In genomic region chr4:75713960-75714359, GRCm38 (mm10) we compare ENCODE assay signal across 17 mouse cellular contexts.
DNase-seq lines count a peak whose midpoint lies in the region; ATAC-seq and TF ChIP-seq lines count a peak whose summit lies in the region.
"Had no signal": no experiment of that assay in that cellular context is flagged by ENCODE, and none has a peak within 500 bp of the region (broad histone marks: within the 10 kb centered on the region; RNA-seq: fewer than 3 reads in every experiment).

No protein-coding gene starts in this region.

- no peaks in the 10 kb centered on the region for H3K36me3 ChIP-seq in intestine, postnatal 0 days (ENCODE audit: control insufficient read depth, insufficient read depth)
- no peaks in the 10 kb centered on the region for H3K36me3 ChIP-seq in intestine, embryonic 15.5 days
- no peaks in the 10 kb centered on the region for H3K36me3 ChIP-seq in lung, postnatal 0 days (ENCODE audit: insufficient read depth, low read length)
- H3K36me3 ChIP-seq in MEL (ENCODE audit: control insufficient read depth in 1 of 2, insufficient read depth in 2 of 2, low read length in 2 of 2) = no peaks in the 10 kb centered on the region
- no peaks in the 10 kb centered on the region for H3K36me3 ChIP-seq in heart, embryonic 12.5 days
- H3K36me3 ChIP-seq in neural tube, embryonic 15.5 days = no peaks in the 10 kb centered on the region
- H3K36me3 ChIP-seq: hindbrain, embryonic 10.5 days; lung, embryonic 15.5 days; midbrain, embryonic 12.5 days; neural tube, embryonic 12.5 days had no signal

- H3K4me3 ChIP-seq in intestine, postnatal 0 days (ENCODE audit: low read depth, low read length) = no peak overlapping the region
- H3K4me3 ChIP-seq in intestine, embryonic 15.5 days (replicated peaks) = no peak overlapping the region
- H3K4me3 ChIP-seq in lung, postnatal 0 days (ENCODE audit: low read depth, low read length) = no peak overlapping the region
- H3K4me3 ChIP-seq in MEL (ENCODE audit: control insufficient read depth in 1 of 2, insufficient read depth in 1 of 2, low read depth in 2 of 2, low read length in 2 of 2) = no peak overlapping the region
- no peak overlapping the region for H3K4me3 ChIP-seq in heart, embryonic 12.5 days
- no peak overlapping the region for H3K4me3 ChIP-seq in neural tube, embryonic 15.5 days (replicated peaks)
- H3K4me3 ChIP-seq: hindbrain, embryonic 10.5 days; lung, embryonic 15.5 days; midbrain, embryonic 12.5 days; neural tube, embryonic 12.5 days had no signal

- H3K27me3 ChIP-seq in intestine, postnatal 0 days (replicated peaks; ENCODE audit: control insufficient read depth, insufficient read depth, low read length) = no peaks in the 10 kb centered on the region
- no peaks in the 10 kb centered on the region for H3K27me3 ChIP-seq in intestine, embryonic 15.5 days (replicated peaks)
- H3K27me3 ChIP-seq in lung, postnatal 0 days (replicated peaks; ENCODE audit: insufficient read depth, low read length) = no peaks in the 10 kb centered on the region
- no peaks in the 10 kb centered on the region for H3K27me3 ChIP-seq in MEL (ENCODE audit: control insufficient read depth in 1 of 2, insufficient read depth in 2 of 2, low read length in 2 of 2)
- no peaks in the 10 kb centered on the region for H3K27me3 ChIP-seq in heart, embryonic 12.5 days (replicated peaks)
- no peaks in the 10 kb centered on the region for H3K27me3 ChIP-seq in neural tube, embryonic 15.5 days (replicated peaks)
- H3K27me3 ChIP-seq: lung, embryonic 15.5 days; midbrain, embryonic 12.5 days; neural tube, embryonic 12.5 days had no signal

- TF ChIP-seq RAD21 in MEL (IDR thresholded peaks at IDR 0.05; ENCODE audit: low read depth, low read length) = peak; percentile 45

- no peak overlapping the region for H3K27ac ChIP-seq in intestine, postnatal 0 days (ENCODE audit: low read depth, low read length)
- H3K27ac ChIP-seq in intestine, embryonic 15.5 days = no peak overlapping the region
- H3K27ac ChIP-seq in lung, postnatal 0 days (ENCODE audit: low read length) = no peak overlapping the region
- H3K27ac ChIP-seq in MEL (ENCODE audit: control insufficient read depth, low read depth, low read length) = no peak overlapping the region
- H3K27ac ChIP-seq in heart, embryonic 12.5 days (ENCODE audit: poor library complexity, severe bottlenecking) = no peak overlapping the region
- H3K27ac ChIP-seq in neural tube, embryonic 15.5 days (replicated peaks) = no peak overlapping the region
- H3K27ac ChIP-seq: hindbrain, embryonic 10.5 days; lung, embryonic 15.5 days; midbrain, embryonic 12.5 days; neural tube, embryonic 12.5 days had no signal

- ATAC-seq in intestine, postnatal 0 days = no peak
- ATAC-seq in intestine, embryonic 15.5 days = no peak
- ATAC-seq in lung, postnatal 0 days = no peak
- ATAC-seq in megakaryocyte-erythroid progenitor cell, adult 5-6 weeks (replicated peaks; ENCODE audit: low FRiP score, low TSS enrichment, poor library complexity, severe bottlenecking) = peak; percentile 59; the same call in 1 of the 2 replicates
- no peak for ATAC-seq in heart, embryonic 12.5 days (ENCODE audit: insufficient number of reproducible peaks, low FRiP score)
- no peak for ATAC-seq in neural tube, embryonic 15.5 days (ENCODE audit: low FRiP score)

- H3K9ac ChIP-seq in intestine, postnatal 0 days (ENCODE audit: low read depth, low read length) = no peak overlapping the region
- H3K9ac ChIP-seq in intestine, embryonic 15.5 days = no peak overlapping the region
- H3K9ac ChIP-seq in lung, postnatal 0 days (replicated peaks; ENCODE audit: low read depth) = no peak overlapping the region
- H3K9ac ChIP-seq in MEL (ENCODE audit: control insufficient read depth, low read depth, low read length, poor library complexity, severe bottlenecking) = no peak overlapping the region
- no peak overlapping the region for H3K9ac ChIP-seq in heart, embryonic 12.5 days
- H3K9ac ChIP-seq in neural tube, embryonic 15.5 days (replicated peaks) = no peak overlapping the region
- H3K9ac ChIP-seq: lung, embryonic 15.5 days; midbrain, embryonic 12.5 days; neural tube, embryonic 12.5 days had no signal

- TF ChIP-seq CTCF in intestine, postnatal 0 days (IDR thresholded peaks at IDR 0.05; ENCODE audit: low read depth) = peak; percentile 63
- peak; percentile 50 for TF ChIP-seq CTCF in lung, postnatal 0 days (IDR thresholded peaks at IDR 0.05)
- TF ChIP-seq CTCF in MEL (IDR thresholded peaks at IDR 0.05 in 2 of 3, conservative IDR thresholded peaks at IDR 0.05 in 1 of 3; ENCODE audit: control insufficient read depth in 1 of 3, insufficient read depth in 1 of 3, low read depth in 2 of 3, low read length in 3 of 3, poor library complexity in 1 of 3, severe bottlenecking in 1 of 3) = peak; percentile 18 to 62 (median 48); a peak in 4 of 6 replicates

- no peak for TF ChIP-seq EP300 in lung, postnatal 0 days (IDR thresholded peaks at IDR 0.05)
- TF ChIP-seq EP300 in MEL (IDR thresholded peaks at IDR 0.05; ENCODE audit: low read depth in 1 of 2, low read length in 2 of 2) = no peak

- no peak for DNase-seq in lung, postnatal 0 days (ENCODE audit: low spot score)
- DNase-seq in lung, postnatal 10 days = no peak
- peak; percentile 24 for DNase-seq in MEL (ENCODE audit: low read depth, low spot score)
- DNase-seq: adrenal gland, adult 2 months; kidney, postnatal 14 days; retina, postnatal 1 day; thymus, postnatal 36 days had no signal

- 79% methylated on average over 1 of the region's 1 CpGs for whole genome bisulfite sequencing in intestine, postnatal 0 days
- WGBS in intestine, embryonic 15.5 days = 100% methylated on average over 1 of the region's 1 CpGs
- 88% methylated on average over 1 of the region's 1 CpGs for WGBS in lung, postnatal 0 days
- 85% methylated on average over 1 of the region's 1 CpGs for WGBS in heart, embryonic 12.5 days
- 92% methylated on average over 1 of the region's 1 CpGs for WGBS in neural tube, embryonic 15.5 days

- no peaks in the 10 kb centered on the region for H3K9me3 ChIP-seq in intestine, postnatal 0 days (ENCODE audit: control insufficient read depth)
- no peaks in the 10 kb centered on the region for H3K9me3 ChIP-seq in intestine, embryonic 15.5 days
- H3K9me3 ChIP-seq in lung, postnatal 0 days (ENCODE audit: low read length) = no peaks in the 10 kb centered on the region
- H3K9me3 ChIP-seq in MEL (replicated peaks; ENCODE audit: insufficient read depth, low read length) = no peaks in the 10 kb centered on the region
- H3K9me3 ChIP-seq in heart, embryonic 12.5 days (replicated peaks) = peaks cover 6% of the 10 kb centered on the region
- H3K9me3 ChIP-seq in neural tube, embryonic 15.5 days (replicated peaks) = no peaks in the 10 kb centered on the region
- H3K9me3 ChIP-seq: lung, embryonic 15.5 days; midbrain, embryonic 12.5 days; neural tube, embryonic 12.5 days had no signal

- TF ChIP-seq POLR2A in MEL (IDR thresholded peaks at IDR 0.05; ENCODE audit: control insufficient read depth in 1 of 2, insufficient read depth in 1 of 2, low read depth in 1 of 2, low read length in 2 of 2, poor library complexity in 1 of 2) = no peak

- H3K4me2 ChIP-seq in intestine, postnatal 0 days (replicated peaks; ENCODE audit: low read depth) = no peak overlapping the region
- no peak overlapping the region for H3K4me2 ChIP-seq in intestine, embryonic 15.5 days (replicated peaks)
- H3K4me2 ChIP-seq in lung, postnatal 0 days (replicated peaks; ENCODE audit: low read depth, low read length) = no peak overlapping the region
- no peak overlapping the region for H3K4me2 ChIP-seq in heart, embryonic 12.5 days
- H3K4me2 ChIP-seq in neural tube, embryonic 15.5 days = no peak overlapping the region
- H3K4me2 ChIP-seq: heart, embryonic 11.5 days; lung, embryonic 15.5 days; midbrain, embryonic 12.5 days; neural tube, embryonic 12.5 days had no signal

- H3K4me1 ChIP-seq in intestine, postnatal 0 days (replicated peaks; ENCODE audit: control insufficient read depth, insufficient read depth, low read length) = no peaks in the 10 kb centered on the region
- no peaks in the 10 kb centered on the region for H3K4me1 ChIP-seq in intestine, embryonic 15.5 days (replicated peaks)
- no peaks in the 10 kb centered on the region for H3K4me1 ChIP-seq in lung, postnatal 0 days (ENCODE audit: insufficient read depth, low read depth, low read length)
- H3K4me1 ChIP-seq in MEL (ENCODE audit: control insufficient read depth in 1 of 2, insufficient read depth in 2 of 2, low read length in 2 of 2) = no peaks in the 10 kb centered on the region
- no peaks in the 10 kb centered on the region for H3K4me1 ChIP-seq in heart, embryonic 12.5 days (replicated peaks)
- H3K4me1 ChIP-seq in neural tube, embryonic 15.5 days = no peaks in the 10 kb centered on the region
- H3K4me1 ChIP-seq: hindbrain, embryonic 10.5 days; lung, embryonic 15.5 days; midbrain, embryonic 12.5 days; neural tube, embryonic 12.5 days had no signal

- H3K79me2 ChIP-seq in MEL (ENCODE audit: control insufficient read depth, insufficient read depth, low read length, poor library complexity) = no peaks in the 10 kb centered on the region

TF ChIP-seq in MEL, 35 proteins besides CTCF, POLR2A, EP300 and RAD21:
- no peak for TF ChIP-seq MYC (IDR thresholded peaks at IDR 0.05; ENCODE audit: low read depth, low read length)
- TF ChIP-seq ETS1 (IDR thresholded peaks at IDR 0.05; ENCODE audit: low read depth, low read length) = no peak
- TF ChIP-seq MXI1 (IDR thresholded peaks at IDR 0.05; ENCODE audit: low read depth, low read length) = no peak
- no peak for TF ChIP-seq MYB (IDR thresholded peaks at IDR 0.05; ENCODE audit: low read depth, low read length)
- peak; percentile 64 for TF ChIP-seq SMC3 (IDR thresholded peaks at IDR 0.05; ENCODE audit: low read depth, low read length)
- TF ChIP-seq POLR2AphosphoS5 (IDR thresholded peaks at IDR 0.05; ENCODE audit: borderline replicate concordance, low read depth, low read length) = no peak
- no peak for TF ChIP-seq CHD2 (IDR thresholded peaks at IDR 0.05; ENCODE audit: low read length)
- peak; percentile 38 for TF ChIP-seq ZC3H11A (IDR thresholded peaks at IDR 0.05; ENCODE audit: low read depth, low read length)
- TF ChIP-seq CHD1 (IDR thresholded peaks at IDR 0.05; ENCODE audit: low read depth, low read length) = no peak
- TF ChIP-seq MAFK (IDR thresholded peaks at IDR 0.05; ENCODE audit: borderline replicate concordance, low read depth, low read length) = no peak
- TF ChIP-seq ZMIZ1 (IDR thresholded peaks at IDR 0.05; ENCODE audit: low read depth, low read length) = no peak
